Mouse (Mus musculus): ENCODE results near the gene Ctnnbip1.

The Ctnnbip1 gene

GRCm38 (mm10) chr4:149563941-149564361 is 45.9 kb downstream of the Ctnnbip1 start:
- no peak for DNase-seq

DNA sequence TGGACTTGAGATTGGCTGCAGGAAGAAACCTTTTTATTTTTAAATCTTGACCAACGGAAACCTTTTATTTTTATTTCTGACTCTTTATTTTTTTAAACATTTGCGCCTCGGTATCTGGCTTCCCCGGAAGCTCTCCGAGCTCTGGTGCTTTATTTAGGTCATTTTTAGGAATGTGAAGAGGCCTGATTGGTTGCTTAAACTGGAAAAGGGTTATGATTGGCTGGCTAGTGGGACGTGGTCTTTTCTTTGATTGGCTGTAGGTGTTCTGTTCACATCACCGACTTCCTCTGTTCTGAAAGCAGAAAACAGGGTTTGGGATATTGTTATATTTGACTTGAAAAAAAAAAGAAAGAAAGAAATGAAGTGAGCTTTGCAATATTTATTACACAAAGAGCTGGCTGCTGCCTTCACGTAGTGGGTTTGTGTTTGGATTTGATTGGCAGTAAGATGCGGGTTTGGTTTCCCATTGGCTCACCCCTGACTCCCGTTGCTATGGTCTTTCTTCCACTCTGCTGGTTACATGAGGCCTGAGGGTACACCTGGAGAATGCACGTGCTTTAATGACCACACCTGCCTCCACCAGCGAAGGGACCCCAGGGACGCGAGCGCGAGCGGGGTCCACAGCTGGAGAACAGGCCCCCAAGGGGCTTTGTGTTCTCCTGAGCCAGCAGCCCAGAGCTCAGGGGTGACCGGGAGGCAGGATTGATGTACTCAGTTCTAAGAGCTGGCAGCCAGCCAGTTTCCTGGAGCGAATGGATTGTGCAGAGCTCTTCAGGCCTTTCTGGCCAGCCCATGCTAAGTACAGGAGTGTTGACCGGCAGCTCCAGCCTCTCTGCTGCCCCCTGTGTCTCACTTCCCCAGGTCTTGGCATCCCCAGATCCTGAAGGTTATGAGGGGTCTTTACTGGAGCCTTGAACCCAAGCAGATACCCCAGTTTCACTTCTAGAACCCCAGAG is 46.7 kb downstream of the Ctnnbip1 start:
- peak; percentile 62 for DNase-seq

DNA sequence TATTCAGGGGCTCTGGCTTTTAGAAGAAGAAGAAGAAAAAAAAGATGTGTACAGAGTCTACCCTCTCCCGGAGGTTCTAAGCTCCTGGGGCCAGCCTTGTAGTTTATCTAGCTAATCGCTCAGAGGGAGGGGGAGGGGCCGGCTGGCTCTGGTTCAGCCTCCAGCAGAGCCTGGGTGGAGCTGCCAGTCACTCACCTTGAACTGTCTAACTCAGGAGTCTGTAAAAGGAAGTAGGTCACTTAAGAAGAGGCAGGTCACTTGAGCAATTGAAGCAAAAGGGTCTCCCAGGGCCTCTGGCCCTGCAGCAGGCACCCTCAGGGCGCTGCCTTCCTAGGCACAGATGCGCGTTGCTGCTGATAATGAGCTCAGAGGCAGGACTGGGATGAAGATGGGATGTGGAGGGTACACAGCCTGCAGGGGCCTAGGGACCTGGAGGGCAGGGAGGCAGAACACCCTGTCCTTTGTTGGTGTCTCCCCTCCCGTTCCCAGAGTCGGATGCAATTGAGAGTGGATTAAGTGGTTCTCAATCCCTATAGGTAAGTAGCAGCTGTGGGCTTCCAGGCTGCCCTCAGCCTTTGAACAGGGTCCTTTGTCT is 49.5 kb downstream of the Ctnnbip1 start:
- peak; percentile 54 for DNase-seq

- DNase-seq: no peak
Measured at GRCm38 (mm10) chr4:149568622-149569021, 50.6 kb downstream of the Ctnnbip1 start.

- DNase-seq: no peak
Measured at GRCm38 (mm10) chr4:149569781-149570497, 51.9 kb downstream of the Ctnnbip1 start.

DNA sequence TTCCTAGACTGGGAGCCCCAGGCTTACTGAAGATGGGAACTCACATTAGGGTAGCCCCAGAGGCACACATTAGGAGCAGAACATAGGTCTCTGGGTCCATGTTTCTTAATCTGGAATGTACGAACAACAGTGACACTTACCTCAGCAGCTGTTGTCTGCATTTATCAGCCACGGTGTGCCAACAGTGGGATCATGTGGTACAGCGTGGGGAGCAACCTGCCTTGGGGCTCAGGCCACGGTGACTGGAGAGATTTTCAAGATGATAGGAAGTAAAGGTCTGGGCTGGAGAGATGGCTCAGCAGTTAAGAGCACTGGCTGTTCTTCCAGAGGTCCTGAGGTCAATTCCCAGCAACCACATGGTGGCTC is 52.4 kb downstream of the Ctnnbip1 start:
- no peak for DNase-seq

- no peak for DNase-seq
Measured at GRCm38 (mm10) chr4:149571209-149571608, 53.2 kb downstream of the Ctnnbip1 start.

DNA sequence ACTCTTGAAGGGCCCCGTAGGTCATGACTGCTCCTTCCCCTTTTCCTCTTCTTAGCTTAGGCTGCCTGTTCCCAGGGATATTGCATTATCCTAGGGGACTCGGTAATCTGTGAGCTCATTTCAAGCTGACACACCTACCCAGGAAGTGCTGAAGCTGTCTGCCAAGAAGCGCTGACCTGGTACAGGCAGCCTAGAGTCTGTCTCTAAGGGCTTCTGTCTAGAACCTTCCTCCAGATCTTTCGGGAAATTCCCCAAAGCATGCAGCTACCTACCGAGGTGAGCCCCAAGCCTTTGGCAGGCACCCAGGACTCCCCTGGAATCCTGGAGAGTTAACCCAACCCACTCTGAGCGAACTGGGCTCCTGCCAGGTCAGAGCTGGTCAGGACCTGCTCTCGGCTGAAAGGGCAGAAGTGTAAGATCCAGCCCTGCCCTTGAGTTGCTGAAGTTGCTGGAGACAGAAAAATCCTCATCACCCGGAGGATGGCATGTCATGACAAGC is 53.7 kb downstream of the Ctnnbip1 start:
- DNase-seq: no peak

GRCm38 (mm10) chr4:149572446-149572845 is 54.4 kb downstream of the Ctnnbip1 start:
- DNase-seq: no peak

GRCm38 (mm10) chr4:149572851-149573250 is 54.8 kb downstream of the Ctnnbip1 start:
- DNase-seq: no peak

GRCm38 (mm10) chr4:149574391-149574821 is 56.4 kb downstream of the Ctnnbip1 start:
- no peak for DNase-seq

GRCm38 (mm10) chr4:149576061-149576460 is 58.0 kb downstream of the Ctnnbip1 start:
- DNase-seq: no peak

GRCm38 (mm10) chr4:149576993-149577548 is 59.0 kb downstream of the Ctnnbip1 start:
- DNase-seq: no peak

GRCm38 (mm10) chr4:149578085-149578681 is 60.1 kb downstream of the Ctnnbip1 start:
- DNase-seq: no peak

- no peak for DNase-seq
Measured at GRCm38 (mm10) chr4:149578831-149579230, 60.8 kb downstream of the Ctnnbip1 start.

DNA sequence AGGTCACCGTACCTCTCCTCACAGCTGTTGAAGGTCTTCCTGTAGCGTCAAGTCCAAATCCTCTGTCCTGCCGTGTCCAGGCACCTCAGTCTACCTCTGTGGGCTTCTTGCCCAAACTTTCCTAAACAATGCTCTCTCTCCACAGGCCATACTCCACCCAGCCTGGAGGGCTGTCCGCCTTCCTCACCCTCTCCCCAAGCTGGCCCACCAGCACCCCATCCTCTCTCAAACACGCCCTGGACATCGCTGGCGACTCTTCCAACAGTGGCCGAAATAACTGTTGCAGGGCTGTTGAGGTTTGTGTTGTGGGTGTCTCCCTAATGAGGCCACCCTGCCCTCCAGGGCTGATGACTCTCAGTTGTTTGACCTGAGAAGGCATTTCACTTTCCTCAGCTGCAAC is 67.2 kb downstream of the Ctnnbip1 start:
- DNase-seq: no peak

DNA sequence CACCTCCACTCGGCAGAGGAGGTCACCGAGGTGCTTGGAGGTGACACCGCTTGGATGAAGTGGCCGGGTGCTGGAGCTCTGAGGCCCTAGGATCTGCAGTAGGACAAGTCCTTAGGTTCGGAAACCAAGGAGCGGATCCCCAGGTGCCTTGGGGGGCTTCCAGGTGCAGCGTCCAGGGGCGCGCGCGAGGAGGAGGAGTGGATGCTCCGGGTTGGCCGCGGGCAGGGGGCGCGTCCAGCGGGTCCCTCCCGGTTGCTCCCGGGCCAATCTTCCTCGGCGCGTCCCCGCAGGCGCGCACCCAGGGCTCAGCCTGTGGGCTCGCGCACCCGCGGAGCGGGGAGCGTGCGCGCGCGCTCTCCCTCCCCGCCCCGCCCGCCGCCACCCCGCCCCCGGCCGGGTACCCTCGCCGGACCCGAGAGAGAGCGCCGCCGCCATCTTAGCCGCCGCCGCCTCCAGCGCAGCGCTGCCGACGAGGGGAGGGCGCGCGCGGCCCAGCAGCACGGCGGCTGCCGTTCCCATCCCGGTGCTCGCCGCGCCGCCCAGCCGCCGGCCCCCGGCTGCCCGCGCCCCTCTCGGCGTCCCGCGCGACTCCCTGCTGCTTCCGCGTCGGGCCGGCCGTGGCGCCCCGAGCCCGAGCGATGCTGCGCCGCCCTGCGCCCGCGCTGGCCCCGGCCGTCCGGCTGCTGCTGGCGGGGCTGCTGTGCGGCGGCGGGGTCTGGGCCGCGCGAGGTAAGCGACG is 68.2 kb downstream of the Ctnnbip1 start, which contains the start of gene Clstn1:
Clstn1 (plus strand) TSS at position 425 of the 739 bp plus-strand sequence.
- peak; percentile 48 for DNase-seq

DNA sequence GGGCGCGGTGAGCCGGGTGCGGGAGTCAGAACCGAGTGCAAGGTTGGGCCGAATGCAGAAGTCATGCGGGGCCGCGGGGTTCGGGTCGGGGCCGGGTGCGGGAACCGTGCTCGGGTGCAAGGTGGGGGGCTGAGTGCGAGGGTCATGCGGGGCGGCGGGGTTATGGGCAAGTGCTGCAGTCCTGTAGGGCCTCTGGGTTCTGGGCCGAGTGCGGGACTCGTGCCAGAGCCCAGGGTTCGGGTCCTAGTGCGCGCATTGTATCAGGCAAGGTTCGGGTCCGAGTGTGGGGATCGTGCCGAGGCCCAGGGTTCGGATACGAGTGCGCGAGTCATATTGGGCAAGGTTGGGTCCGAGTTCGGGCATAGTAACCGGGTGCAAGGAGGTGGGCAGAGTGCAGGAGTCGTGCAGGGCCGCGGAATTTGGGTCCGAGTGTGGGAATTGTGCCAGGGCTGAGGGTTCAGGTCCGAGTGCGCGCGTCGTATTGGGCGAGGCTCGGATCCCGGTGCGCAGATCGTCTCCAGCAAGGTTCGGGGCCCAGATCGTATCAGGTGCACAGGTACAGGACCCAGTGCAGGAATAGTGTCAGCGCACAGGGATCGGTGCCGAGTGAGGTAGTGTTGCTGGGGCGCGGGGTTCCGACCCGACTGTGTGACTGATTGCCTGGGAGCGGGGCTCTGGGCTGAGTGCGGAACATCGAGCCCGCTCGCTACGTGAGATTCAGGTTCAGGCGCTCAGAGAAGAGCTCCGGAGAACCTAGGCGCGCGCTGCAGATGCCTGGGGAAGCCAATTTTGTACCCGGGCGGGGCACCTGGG is 69.0 kb downstream of the Ctnnbip1 start:
- DNase-seq: no peak

- DNase-seq: no peak
Measured at GRCm38 (mm10) chr4:149587596-149588168, 69.6 kb downstream of the Ctnnbip1 start.

DNA sequence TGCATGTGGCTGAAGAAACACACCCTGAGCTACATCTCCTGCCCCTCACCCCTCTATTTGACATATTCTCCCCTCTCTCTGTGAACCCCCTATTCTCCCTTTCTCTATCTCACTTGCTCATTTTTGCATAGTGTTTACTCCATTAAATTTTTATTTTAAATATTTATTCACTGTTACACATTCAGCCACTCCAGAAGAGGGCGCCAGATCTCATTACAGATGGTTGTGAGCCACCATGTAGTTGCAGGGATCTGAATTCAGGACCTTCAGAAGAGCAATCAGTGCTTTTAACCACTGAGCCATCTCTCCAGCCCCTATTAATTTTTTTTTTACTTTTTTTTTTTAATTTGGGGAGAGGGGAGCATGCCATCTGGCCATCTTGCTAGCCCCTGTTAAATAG is 72.2 kb downstream of the Ctnnbip1 start:
- no peak for DNase-seq
